Mouse (Mus musculus): Measurements from ENCODE around the gene Mastl. TPM values are rescaled to one million over a fixed set of nuclear protein-coding genes. Genes with fewer than 3 reads are reported as not detected.

Mastl gene
- polyA plus RNA-seq, 1 experiment from 2014 or later, result 11.8 TPM

GRCm38 (mm10) chr2:23067552-23068369 is 88.1 kb downstream of the Mastl start, which contains the start of gene Acbd5:
TSS of gene Acbd5 (plus strand) at chr2:23068167.
- ChIA-PET CTCF (interaction anchor here (1.6 kb wide), 1 partner anchor 24 kb away, joined by 5 read pairs; no protein-coding TSS in a partner anchor), POLR2A (interaction anchor here (0.9 to 1.4 kb wide), 3 partner anchors 11 to 28 kb away, joined by 3 to 6 read pairs (median 3); no protein-coding TSS in a partner anchor)
- ATAC-seq, result peak; percentile 86
- H3K27me3 ChIP-seq, result peaks cover 5% of the 10 kb centered on the region
- TF ChIP-seq CTCF (IDR thresholded peaks at IDR 0.05), result no peak
- in situ Hi-C loops (cut with MboI; ENCODE audit: low pct_unique_long_range_greater_than_20kb), result no loop called here
- peak; percentile 81 for DNase-seq (ENCODE audit: low read depth, low spot score)

Other genes with a start within 250 kb of the Mastl start
- gene Abi1, start 115.8 kb downstream of the Mastl start, polyA plus RNA-seq (2021), result 62.8 TPM
- gene Acbd5, start 87.9 kb downstream of the Mastl start, polyA plus RNA-seq (2021), result 51.7 TPM
- 60.3 TPM for gene Yme1l1, start 345 bp upstream of the Mastl start, polyA plus RNA-seq (2021)
- not detected for gene 4931423N10Rik, start 51.5 kb upstream of the Mastl start, polyA plus RNA-seq (2021)
- gene Nxph2, start 165.2 kb upstream of the Mastl start, polyA plus RNA-seq (2021), result not detected